Mouse (Mus musculus) ES-Bruce4 (cell line): ENCODE results near the gene Amigo1. TPM values are rescaled to one million over a fixed set of nuclear protein-coding genes. Genes with fewer than 3 reads are reported as not detected.

ENCODE experiments used
- H3K27ac ChIP-seq: 2 replicates; pipeline ENCODE4 v1.5.1; 2012; ENCODE audit warnings: low read length, inconsistent platforms; ENCODE audit not compliant: insufficient read depth
- H3K27me3 ChIP-seq: 2 replicates; pipeline ENCODE4 v1.6.1; 2012; ENCODE audit warnings: mild to moderate bottlenecking, low read length, inconsistent platforms; ENCODE audit not compliant: control insufficient read depth, poor library complexity, insufficient read depth, severe bottlenecking
- H3K36me3 ChIP-seq: 2 replicates; pipeline ENCODE4 v1.6.1; 2012; ENCODE audit warnings: inconsistent platforms, mild to moderate bottlenecking, low read length, moderate library complexity; ENCODE audit not compliant: control insufficient read depth, poor library complexity, insufficient read depth, severe bottlenecking
- H3K4me1 ChIP-seq: one replicate; pipeline ENCODE4 v1.8.1; 2011; ENCODE audit warnings: low read length; ENCODE audit not compliant: control insufficient read depth, insufficient read depth
- H3K4me3 ChIP-seq: 2 replicates; pipeline ENCODE4 v1.5.1; 2011; ENCODE audit warnings: low read depth, mild to moderate bottlenecking, low read length
- H3K9ac ChIP-seq: 2 replicates; pipeline ENCODE4 v1.6.1; 2012; ENCODE audit warnings: low read depth, mild to moderate bottlenecking, inconsistent platforms; ENCODE audit not compliant: poor library complexity, severe bottlenecking
- H3K9me3 ChIP-seq: replicated peaks from 2 replicates; pipeline ENCODE4 v1.6.1; 2012; ENCODE audit warnings: mild to moderate bottlenecking, low read length, inconsistent platforms; ENCODE audit not compliant: control insufficient read depth, poor library complexity, insufficient read depth, severe bottlenecking
- CTCF ChIP-seq: IDR thresholded peaks from one replicate; pipeline ENCODE4 v1.8.1; 2011; ENCODE audit warnings: low read depth, low read length
- EP300 ChIP-seq: IDR thresholded peaks from 2 replicates; pipeline ENCODE4 v1.6.1; 2011; ENCODE audit warnings: low read depth, low read length; ENCODE audit not compliant: insufficient read depth
- POLR2A ChIP-seq: IDR thresholded peaks from one replicate; pipeline ENCODE4 v1.8.1; 2011; ENCODE audit warnings: low read length; ENCODE audit not compliant: insufficient read depth
- polyA plus RNA-seq: library from polyadenylated mRNA; stranded (reverse); fragments of >200 nt; gene quantifications from 2 replicates; pipeline ENCODE4 v1.2.4, GENCODE M21; 2011; ENCODE audit warnings: low read depth; ENCODE audit not compliant: missing spikeins, insufficient read depth, insufficient read length

The Amigo1 gene
- polyA plus RNA-seq, 1 experiment: 5.6 TPM

DNA sequence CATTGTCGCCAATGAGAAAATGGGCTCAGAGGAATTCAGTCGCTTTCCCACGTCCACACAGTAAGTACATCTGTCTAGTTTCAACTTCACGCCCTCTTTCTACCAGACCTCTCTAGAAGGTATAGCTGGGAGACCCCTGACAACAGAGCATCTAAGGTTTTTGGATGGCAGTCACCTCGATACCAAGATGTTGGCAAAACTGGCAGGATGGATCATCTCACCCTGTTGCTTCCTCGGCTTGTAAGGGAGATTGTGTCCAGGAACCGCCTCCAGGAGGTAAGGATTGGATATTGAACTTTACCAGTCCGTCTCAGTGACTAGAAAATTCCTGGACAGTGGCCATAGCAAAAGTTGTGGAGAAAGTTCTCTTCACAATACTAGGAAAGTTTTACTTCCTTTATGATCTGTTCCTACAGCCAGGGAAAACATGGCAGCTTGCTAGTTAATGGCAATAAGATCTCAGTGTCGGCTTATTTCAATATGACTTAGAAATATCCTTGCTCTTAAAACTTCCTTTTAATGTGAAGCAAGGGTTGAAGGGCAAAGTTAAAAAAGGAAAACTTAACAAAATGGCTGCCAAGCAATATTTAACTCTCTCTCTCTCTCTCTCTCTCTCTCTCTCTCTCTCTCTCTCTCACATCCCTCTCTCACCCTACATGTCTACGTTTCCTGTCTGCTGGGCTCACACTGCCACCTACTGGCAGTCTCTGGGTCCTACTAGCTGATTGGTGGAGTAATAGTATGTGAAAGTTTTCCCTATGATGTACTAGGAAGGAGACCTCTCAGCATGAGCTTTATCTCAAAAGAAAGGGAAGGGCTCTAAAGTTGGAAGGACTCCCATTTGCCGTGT lies 38.5 kb upstream of the Amigo1 start:
- H3K9me3 ChIP-seq: no peaks in the 10 kb centered on the region
- TF ChIP-seq POLR2A: no peak
- TF ChIP-seq CTCF: peak; percentile 79
- TF ChIP-seq EP300: no peak
- H3K4me1 ChIP-seq: no peaks in the 10 kb centered on the region
- no peak overlapping the region for H3K9ac ChIP-seq
- no peak overlapping the region for H3K4me3 ChIP-seq
- H3K27ac ChIP-seq: no peak overlapping the region
- peaks cover 3% of the 10 kb centered on the region for H3K36me3 ChIP-seq
- H3K27me3 ChIP-seq: no peaks in the 10 kb centered on the region

DNA sequence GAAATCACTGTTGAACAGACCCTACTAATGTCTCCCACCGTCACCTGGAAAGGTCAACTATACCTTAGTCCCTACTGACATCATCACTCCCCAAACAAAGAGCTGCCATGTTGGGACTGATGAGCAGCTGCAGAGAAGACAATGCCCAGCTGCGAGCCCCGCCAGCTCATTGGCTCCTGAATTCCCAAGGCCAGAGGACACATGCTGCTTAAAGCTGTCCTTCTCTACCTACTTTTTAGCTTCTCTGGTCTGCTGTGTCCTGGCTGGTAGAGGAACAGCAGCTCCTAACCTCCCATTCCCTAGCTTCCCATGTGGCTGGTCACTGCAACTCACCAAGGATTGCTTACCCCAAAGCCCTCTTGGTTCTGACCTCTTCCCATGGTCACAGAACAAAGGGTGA lies 33.8 kb upstream of the Amigo1 start:
- Histone ChIP-seq H3K4me3 (no peak overlapping the region), H3K36me3 (no peaks in the 10 kb centered on the region), H3K9ac (no peak overlapping the region), H3K4me1 (no peaks in the 10 kb centered on the region), H3K27me3 (no peaks in the 10 kb centered on the region), H3K9me3 (no peaks in the 10 kb centered on the region), H3K27ac (no peak overlapping the region)
- no peak for TF ChIP-seq EP300
- TF ChIP-seq POLR2A: no peak
- no peak for TF ChIP-seq CTCF

DNA sequence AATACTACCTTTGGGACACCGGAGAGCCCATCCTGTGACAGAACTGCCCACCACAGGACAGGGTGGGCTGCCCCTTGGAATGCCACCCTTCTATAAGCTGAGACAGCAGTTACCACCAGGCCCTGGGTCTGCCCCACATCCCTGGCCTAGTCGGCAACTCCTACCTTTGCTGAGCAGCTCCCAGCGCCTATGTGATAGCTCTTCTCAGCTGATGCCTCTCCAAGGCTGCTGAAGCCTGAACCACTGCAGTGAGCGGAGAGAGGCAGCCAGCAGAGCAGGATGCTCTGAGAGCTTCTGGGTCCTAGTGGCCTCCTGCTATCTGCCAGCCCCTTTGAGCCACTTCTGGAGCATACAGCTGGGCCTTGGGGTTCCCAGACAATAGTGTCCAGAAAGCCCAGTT lies 31.5 kb upstream of the Amigo1 start, which contains the start of gene Gpr61:
Gene Gpr61 (minus strand): TSS at position 227 of the 400 bp plus-strand sequence.
- Histone ChIP-seq H3K4me1 (no peaks in the 10 kb centered on the region), H3K27ac (no peak within 1 kb of the TSS), H3K36me3 (no peaks in the 10 kb centered on the region), H3K9ac (no peak within 1 kb of the TSS), H3K27me3 (no peaks in the 10 kb centered on the region), H3K4me3 (no peak within 1 kb of the TSS), H3K9me3 (no peaks in the 10 kb centered on the region)
- TF ChIP-seq POLR2A (no peak), CTCF (no peak), EP300 (no peak)

GRCm38 (mm10) chr3:108158383-108159037 lies 27.6 kb upstream of the Amigo1 start:
- Histone ChIP-seq H3K27ac (no peak overlapping the region), H3K4me1 (no peaks in the 10 kb centered on the region), H3K4me3 (no peak overlapping the region), H3K27me3 (no peaks in the 10 kb centered on the region), H3K9me3 (no peaks in the 10 kb centered on the region), H3K36me3 (no peaks in the 10 kb centered on the region), H3K9ac (no peak overlapping the region)
- no peak for TF ChIP-seq EP300
- no peak for TF ChIP-seq CTCF

- H3K27me3 ChIP-seq: no peaks in the 10 kb centered on the region
- H3K27ac ChIP-seq: no peak overlapping the region
- H3K36me3 ChIP-seq: no peaks in the 10 kb centered on the region
- H3K9ac ChIP-seq: no peak overlapping the region
- no peak overlapping the region for H3K4me3 ChIP-seq
- no peaks in the 10 kb centered on the region for H3K4me1 ChIP-seq
- TF ChIP-seq EP300: no peak
- TF ChIP-seq CTCF: no peak
- no peak for TF ChIP-seq POLR2A
- H3K9me3 ChIP-seq: no peaks in the 10 kb centered on the region
Observed at GRCm38 (mm10) chr3:108164091-108164490, 22.0 kb upstream of the Amigo1 start.

GRCm38 (mm10) chr3:108164807-108165206 lies 21.3 kb upstream of the Amigo1 start:
- Histone ChIP-seq H3K4me3 (no peak overlapping the region), H3K36me3 (no peaks in the 10 kb centered on the region), H3K9me3 (no peaks in the 10 kb centered on the region), H3K9ac (peak overlapping the region; percentile 38), H3K27ac (no peak overlapping the region), H3K4me1 (no peaks in the 10 kb centered on the region), H3K27me3 (no peaks in the 10 kb centered on the region)
- TF ChIP-seq POLR2A: no peak
- TF ChIP-seq EP300: no peak
- peak; percentile 96 for TF ChIP-seq CTCF
